Mouse (Mus musculus) midbrain, embryonic 12.5 days (tissue): ENCODE results near the gene Spen. TPM values are rescaled to one million over a fixed set of nuclear protein-coding genes. Genes with fewer than 3 reads are reported as not detected.
A peak's percentile ranks its signal among the peaks of the same experiment; 100 is the strongest.

Source experiments
- ATAC-seq: fragments of 200-750 bp; cut with Nextera tagmentation; 2 replicates; pipeline ENCODE4 v1.8.0; 2017; ENCODE audit warnings: low read depth, moderate TSS enrichment, moderate library complexity; ENCODE audit not compliant: low FRiP score
- H3K27ac ChIP-seq: fragments of 300-500 bp; sonication (generic); replicated peaks from 2 replicates; pipeline ENCODE4 v1.5.1; 2016; ENCODE audit warnings: mild to moderate bottlenecking
- H3K27me3 ChIP-seq: fragments of 300-500 bp; sonication (generic); 2 replicates; pipeline ENCODE4 v1.6.1; 2016; ENCODE audit warnings: mild to moderate bottlenecking
- H3K36me3 ChIP-seq: fragments of 300-500 bp; sonication (generic); 2 replicates; pipeline ENCODE4 v1.6.1; 2016
- H3K4me1 ChIP-seq: fragments of 300-500 bp; sonication (generic); 2 replicates; pipeline ENCODE4 v1.6.1; 2016
- H3K4me2 ChIP-seq: fragments of 300-500 bp; sonication (generic); replicated peaks from 2 replicates; pipeline ENCODE4 v1.6.1; 2016; ENCODE audit warnings: mild to moderate bottlenecking, moderate library complexity
- H3K4me3 ChIP-seq: fragments of 300-500 bp; sonication (generic); 2 replicates; pipeline ENCODE4 v1.5.1; 2016; ENCODE audit warnings: mild to moderate bottlenecking
- H3K9ac ChIP-seq: fragments of 300-500 bp; sonication (generic); replicated peaks from 2 replicates; pipeline ENCODE4 v1.6.1; 2016; ENCODE audit warnings: mild to moderate bottlenecking, moderate library complexity
- H3K9me3 ChIP-seq: fragments of 300-500 bp; sonication (generic); 2 replicates; pipeline ENCODE4 v1.6.1; 2016; ENCODE audit warnings: mild to moderate bottlenecking
- WGBS: fragments of 180-500 bp; shearing (Covaris S2); methylation state at CpG from one replicate; pipeline ENCODE4 v1.1.7; 2016; 5-methylcytosine and 5-hydroxymethylcytosine counted together
- polyA plus RNA-seq: library from polyadenylated mRNA; unstranded; fragments of >200 nt; fragmentation: Nextera tagmentation; extraction: Ambion mirVana; gene quantifications from 2 replicates; pipeline ENCODE4 v1.2.1, GENCODE M21; 2016

The Spen gene
- polyA plus RNA-seq, 1 experiment from 2014 or later = 22.2 TPM

DNA sequence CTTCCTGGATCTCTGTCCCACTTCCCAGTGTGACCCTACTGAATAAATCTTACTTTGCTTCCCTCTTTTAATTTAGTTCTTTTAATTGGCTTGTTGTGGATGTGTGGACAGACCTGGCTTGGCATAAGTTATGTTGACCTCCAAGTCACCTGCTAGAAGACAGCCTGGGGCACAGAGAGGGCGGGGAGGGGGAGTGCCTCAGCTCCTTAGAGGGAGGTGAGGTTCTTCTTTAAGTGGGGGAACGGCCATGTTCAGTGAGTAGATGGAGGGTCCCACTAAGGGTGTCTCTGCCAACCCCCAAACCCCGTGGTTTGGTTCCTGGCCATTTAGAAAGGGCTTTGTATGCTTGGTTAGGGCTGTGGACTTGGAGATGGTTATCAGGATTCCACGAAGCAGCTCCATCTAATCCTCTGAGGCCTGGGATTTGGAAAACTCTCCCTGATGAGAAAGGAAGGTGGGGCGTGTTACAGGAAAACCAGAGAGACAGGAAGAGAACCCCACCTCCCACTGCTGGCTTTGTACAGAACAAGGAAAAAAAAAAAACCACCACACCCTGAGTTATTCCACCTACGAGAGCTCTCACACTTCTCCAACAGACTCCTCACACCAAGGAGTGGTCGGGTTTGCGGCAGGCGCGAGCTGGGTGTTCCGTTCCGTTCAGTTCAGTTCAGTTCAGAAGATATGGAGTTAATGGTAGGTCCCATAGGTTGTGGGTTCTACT lies 99.2 kb downstream of the Spen start:
- Histone ChIP-seq H3K4me1 (peaks cover 5% of the 10 kb centered on the region), H3K4me2 (no peak overlapping the region), H3K4me3 (no peak overlapping the region), H3K27me3 (no peaks in the 10 kb centered on the region), H3K27ac (no peak overlapping the region), H3K9ac (no peak overlapping the region), H3K36me3 (no peaks in the 10 kb centered on the region), H3K9me3 (no peaks in the 10 kb centered on the region)
- ATAC-seq = no peak
- 85% methylated on average over 12 of the region's 12 CpGs for WGBS

DNA sequence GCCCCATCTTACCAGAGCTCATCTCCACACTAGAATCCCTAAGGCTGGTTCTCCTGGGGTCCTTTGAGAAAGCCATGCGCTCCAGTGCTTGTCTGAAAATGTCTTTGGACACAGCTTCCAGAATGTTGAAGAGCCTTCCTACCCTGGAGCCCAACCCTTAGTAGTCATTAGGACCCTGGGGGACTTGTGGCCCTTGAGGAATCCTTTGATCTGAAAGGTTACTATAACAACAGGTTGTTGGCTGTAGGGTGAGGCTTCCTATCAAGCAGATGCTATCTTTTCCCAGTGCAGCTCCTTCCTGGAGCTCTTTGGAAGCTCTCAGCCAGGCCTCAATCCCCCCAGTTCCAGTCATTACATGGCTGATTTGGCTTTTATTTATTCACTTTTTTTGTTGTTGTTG lies 102.4 kb downstream of the Spen start, which contains the start of gene Srarp:
TSS of gene Srarp (minus strand) at position 132 of the 400 bp plus-strand sequence.
- H3K36me3 ChIP-seq = no peaks in the 10 kb centered on the region
- no peaks in the 10 kb centered on the region for H3K27me3 ChIP-seq
- H3K4me2 ChIP-seq = no peak within 1 kb of the TSS
- no peak within 1 kb of the TSS for H3K9ac ChIP-seq
- 87% methylated on average over 1 of the region's 1 CpGs for WGBS
- no peaks in the 10 kb centered on the region for H3K4me1 ChIP-seq
- ATAC-seq = no peak
- no peak within 1 kb of the TSS for H3K27ac ChIP-seq
- H3K4me3 ChIP-seq = no peak within 1 kb of the TSS
- no peaks in the 10 kb centered on the region for H3K9me3 ChIP-seq

DNA sequence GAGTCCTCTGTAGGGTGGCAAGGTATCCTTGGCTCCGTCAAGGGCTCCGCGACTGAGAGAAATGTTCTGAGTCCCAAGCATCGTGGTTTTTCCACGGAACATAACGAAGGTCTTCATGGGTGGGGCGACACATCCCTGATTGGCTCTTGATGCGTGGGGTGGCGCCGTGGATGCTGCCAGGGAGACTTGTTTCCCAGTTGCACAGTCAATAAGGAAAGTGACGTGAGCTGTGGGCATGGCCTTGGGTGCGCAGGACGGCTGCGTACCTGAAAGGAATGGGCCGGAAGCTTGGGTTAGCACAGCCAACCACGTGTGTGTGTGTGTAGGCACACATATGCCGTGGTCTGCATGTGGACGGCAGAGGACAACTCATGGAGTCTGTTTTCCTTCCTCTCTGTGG lies 105.2 kb downstream of the Spen start:
- H3K4me3 ChIP-seq = no peak overlapping the region
- H3K9ac ChIP-seq = no peak overlapping the region
- H3K4me1 ChIP-seq = no peaks in the 10 kb centered on the region
- ATAC-seq = no peak
- WGBS = 85% methylated on average over 18 of the region's 18 CpGs
- no peak overlapping the region for H3K27ac ChIP-seq
- H3K36me3 ChIP-seq = no peaks in the 10 kb centered on the region
- H3K9me3 ChIP-seq = no peaks in the 10 kb centered on the region
- peaks cover 7% of the 10 kb centered on the region; the same call in 1 of the 2 replicates for H3K27me3 ChIP-seq
- no peak overlapping the region for H3K4me2 ChIP-seq

DNA sequence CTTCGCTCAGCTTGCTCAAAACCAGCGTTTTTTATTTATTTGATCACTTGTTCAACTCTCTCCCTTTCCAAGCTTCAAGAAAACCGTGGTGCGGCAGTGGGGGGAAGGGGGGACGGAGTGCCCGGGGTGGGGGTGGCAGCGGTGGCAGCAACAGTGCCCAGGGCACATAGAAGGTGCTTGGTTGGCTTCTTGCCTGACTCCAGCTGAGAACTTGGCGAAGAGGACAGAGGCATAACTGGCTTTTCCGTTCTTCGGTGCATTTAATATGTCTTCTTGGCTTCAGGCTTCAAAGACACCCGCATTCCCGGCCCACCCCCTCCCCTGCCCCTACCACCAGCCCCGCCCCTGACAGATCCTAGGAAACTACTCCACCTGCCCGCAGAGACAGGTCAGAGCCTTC lies 105.7 kb downstream of the Spen start:
- Histone ChIP-seq H3K4me2 (no peak overlapping the region), H3K9ac (no peak overlapping the region), H3K36me3 (no peaks in the 10 kb centered on the region), H3K4me1 (no peaks in the 10 kb centered on the region), H3K27ac (no peak overlapping the region), H3K9me3 (no peaks in the 10 kb centered on the region), H3K27me3 (peaks cover 12% of the 10 kb centered on the region; the same call in 1 of the 2 replicates), H3K4me3 (no peak overlapping the region)
- ATAC-seq = no peak
- 78% methylated on average over 14 of the region's 14 CpGs for WGBS

DNA sequence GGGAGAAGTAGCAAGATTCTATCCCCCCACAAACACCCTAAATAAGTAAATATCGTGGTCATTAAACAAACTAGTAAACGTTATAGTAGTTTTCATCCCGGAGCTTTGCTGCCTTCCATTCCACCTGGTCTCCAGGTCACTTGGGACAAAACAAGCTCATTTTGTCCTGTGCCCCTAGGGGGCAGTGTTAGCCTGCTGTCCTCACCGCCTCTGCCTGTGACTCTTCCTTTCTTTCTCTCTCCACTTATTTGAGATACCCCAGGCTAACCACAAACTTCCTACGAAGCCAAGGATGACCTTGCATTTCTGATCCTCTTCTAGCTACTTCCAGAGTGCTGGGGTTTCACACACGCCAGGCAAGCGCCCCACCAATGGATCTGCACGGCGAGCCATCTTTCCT lies 107.4 kb downstream of the Spen start:
- Histone ChIP-seq H3K27me3 (peaks cover 23% of the 10 kb centered on the region), H3K4me1 (peaks cover 2% of the 10 kb centered on the region), H3K27ac (no peak overlapping the region), H3K9ac (no peak overlapping the region), H3K36me3 (no peaks in the 10 kb centered on the region), H3K4me3 (no peak overlapping the region), H3K9me3 (no peaks in the 10 kb centered on the region), H3K4me2 (no peak overlapping the region)
- WGBS = 47% methylated on average over 9 of the region's 9 CpGs
- no peak for ATAC-seq

DNA sequence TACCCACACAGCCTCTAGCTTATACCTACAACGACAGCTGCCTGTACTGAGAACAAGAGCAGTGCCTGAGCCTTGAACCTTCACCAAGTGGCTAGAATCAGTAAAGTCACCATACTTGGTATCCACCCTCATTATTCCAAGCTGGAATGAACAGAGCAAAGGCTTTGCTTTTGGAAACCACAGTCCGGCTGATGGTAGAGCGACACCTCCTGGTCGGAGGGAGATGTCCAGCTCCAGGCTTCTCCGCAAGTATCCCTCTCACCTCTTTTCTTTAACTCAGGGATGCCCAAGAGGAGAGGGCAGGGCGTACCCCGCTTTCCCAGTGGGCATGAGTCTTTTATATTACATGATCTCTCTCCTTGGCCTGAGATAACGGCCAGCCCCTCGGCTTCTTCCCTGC lies 108.5 kb downstream of the Spen start:
- Histone ChIP-seq H3K27me3 (peaks cover 34% of the 10 kb centered on the region), H3K4me3 (no peak overlapping the region)
- 53% methylated on average over 9 of the region's 9 CpGs for WGBS

DNA sequence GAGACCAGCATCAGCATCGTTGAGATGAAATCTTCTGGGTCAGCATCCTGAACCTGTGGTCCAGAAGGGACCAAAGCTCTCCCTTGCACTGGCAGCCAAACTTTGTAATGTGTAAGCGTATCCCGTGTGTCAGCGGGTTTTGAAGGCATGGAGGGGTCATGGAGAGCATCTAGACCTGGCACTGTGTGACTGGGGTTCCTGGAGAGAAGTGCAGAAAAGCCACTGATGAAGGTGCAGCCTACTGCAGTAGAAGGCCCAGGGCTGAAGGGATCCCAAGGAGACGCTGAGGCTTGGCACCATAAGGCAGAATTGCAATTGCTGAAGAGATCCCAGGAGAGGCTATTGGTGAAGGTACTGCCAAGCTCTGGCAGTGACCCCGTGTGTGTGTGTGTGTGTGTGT lies 109.0 kb downstream of the Spen start:
- H3K4me2 ChIP-seq = no peak overlapping the region
- H3K4me3 ChIP-seq = no peak overlapping the region
- ATAC-seq = no peak
- WGBS = 83% methylated on average over 6 of the region's 6 CpGs
- H3K27me3 ChIP-seq = peaks cover 38% of the 10 kb centered on the region
- peaks cover 8% of the 10 kb centered on the region for H3K4me1 ChIP-seq
- H3K36me3 ChIP-seq = no peaks in the 10 kb centered on the region
- no peak overlapping the region for H3K27ac ChIP-seq
- no peak overlapping the region for H3K9ac ChIP-seq
- no peaks in the 10 kb centered on the region for H3K9me3 ChIP-seq

More for the DNA sequence above, 108.5 kb downstream of the Spen start:
- Histone ChIP-seq H3K27ac (no peak overlapping the region), H3K36me3 (no peaks in the 10 kb centered on the region), H3K4me1 (peaks cover 8% of the 10 kb centered on the region), H3K9ac (no peak overlapping the region), H3K4me2 (no peak overlapping the region), H3K9me3 (no peaks in the 10 kb centered on the region)
- ATAC-seq = no peak

DNA sequence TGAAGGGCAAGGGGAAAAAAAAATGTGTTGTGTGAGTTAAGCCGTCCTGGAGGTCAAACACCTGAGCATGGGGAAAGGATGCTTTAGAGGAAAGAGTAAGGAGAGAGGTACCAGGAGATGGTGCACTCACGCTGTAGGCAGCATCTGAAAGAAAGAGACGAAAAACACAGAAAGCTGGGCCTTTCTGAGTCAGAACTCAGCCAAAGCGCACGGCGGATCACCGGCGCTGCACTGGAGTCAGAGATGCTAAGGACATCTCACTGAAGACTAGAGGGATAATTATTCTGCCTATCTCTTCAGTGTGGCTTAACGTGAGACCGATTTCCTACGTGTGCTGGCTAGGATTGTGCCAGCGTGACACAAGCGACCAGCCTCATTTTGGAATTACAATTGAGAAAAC lies 110.5 kb downstream of the Spen start:
- H3K27me3 ChIP-seq = peaks cover 48% of the 10 kb centered on the region
- H3K27ac ChIP-seq = no peak overlapping the region
- no peak for ATAC-seq
- H3K4me1 ChIP-seq = peaks cover 8% of the 10 kb centered on the region
- no peaks in the 10 kb centered on the region for H3K36me3 ChIP-seq
- no peaks in the 10 kb centered on the region for H3K9me3 ChIP-seq
- no peak overlapping the region for H3K4me3 ChIP-seq
- H3K9ac ChIP-seq = no peak overlapping the region
- WGBS = 87% methylated on average over 13 of the region's 13 CpGs
- no peak overlapping the region for H3K4me2 ChIP-seq

DNA sequence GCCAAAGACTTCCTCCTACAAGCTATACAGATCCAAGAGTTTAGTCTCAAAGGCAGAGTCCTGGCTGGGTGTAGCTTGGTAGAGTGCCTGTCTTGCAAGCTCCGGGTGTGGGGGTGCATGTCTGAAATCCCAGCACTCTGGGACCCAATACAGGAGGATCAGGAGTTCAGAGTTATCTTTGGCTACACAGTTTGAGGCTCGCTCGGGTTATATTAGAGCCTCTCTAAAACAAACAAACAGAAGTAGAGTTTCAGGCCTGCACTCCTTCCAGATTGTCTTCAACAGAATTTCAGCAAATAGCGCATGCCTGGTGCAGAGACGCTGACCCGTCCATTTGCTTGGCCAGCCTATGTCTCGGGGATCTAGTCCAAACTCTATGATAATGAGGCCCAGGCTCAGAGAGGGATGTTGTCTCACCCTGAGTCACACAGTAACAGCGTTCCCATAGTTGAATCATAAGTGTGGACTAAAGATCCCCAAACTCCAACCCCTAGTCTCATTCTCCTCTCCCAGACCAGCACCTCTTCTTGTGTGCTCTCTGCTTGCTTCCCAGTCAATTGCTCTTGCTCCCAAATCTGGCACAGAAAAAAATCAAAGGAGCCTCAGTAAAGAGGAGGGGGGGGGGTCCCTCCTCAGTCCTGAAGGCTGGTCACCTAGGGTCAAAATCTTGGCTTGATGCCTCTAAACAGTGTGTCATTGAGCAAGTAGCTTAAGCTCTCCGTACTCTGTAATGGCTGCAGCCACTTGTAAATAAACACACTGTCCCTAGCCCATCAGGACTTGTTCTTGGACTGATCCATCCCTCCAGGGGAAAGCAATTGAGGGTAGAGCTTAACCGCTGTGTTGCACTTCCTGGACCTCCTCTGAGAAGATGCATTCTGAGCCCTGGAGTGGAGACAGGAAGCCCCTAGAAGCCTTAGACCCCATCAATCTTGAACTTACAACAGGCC lies 111.3 kb downstream of the Spen start:
- no peak overlapping the region for H3K4me2 ChIP-seq
- H3K9me3 ChIP-seq = no peaks in the 10 kb centered on the region
- no peaks in the 10 kb centered on the region for H3K36me3 ChIP-seq
- WGBS = 83% methylated on average over 10 of the region's 10 CpGs
- H3K27ac ChIP-seq = no peak overlapping the region
- H3K9ac ChIP-seq = no peak overlapping the region
- no peak overlapping the region for H3K4me3 ChIP-seq
- peaks cover 52% of the 10 kb centered on the region for H3K27me3 ChIP-seq
- peaks cover 8% of the 10 kb centered on the region for H3K4me1 ChIP-seq
- no peak for ATAC-seq

DNA sequence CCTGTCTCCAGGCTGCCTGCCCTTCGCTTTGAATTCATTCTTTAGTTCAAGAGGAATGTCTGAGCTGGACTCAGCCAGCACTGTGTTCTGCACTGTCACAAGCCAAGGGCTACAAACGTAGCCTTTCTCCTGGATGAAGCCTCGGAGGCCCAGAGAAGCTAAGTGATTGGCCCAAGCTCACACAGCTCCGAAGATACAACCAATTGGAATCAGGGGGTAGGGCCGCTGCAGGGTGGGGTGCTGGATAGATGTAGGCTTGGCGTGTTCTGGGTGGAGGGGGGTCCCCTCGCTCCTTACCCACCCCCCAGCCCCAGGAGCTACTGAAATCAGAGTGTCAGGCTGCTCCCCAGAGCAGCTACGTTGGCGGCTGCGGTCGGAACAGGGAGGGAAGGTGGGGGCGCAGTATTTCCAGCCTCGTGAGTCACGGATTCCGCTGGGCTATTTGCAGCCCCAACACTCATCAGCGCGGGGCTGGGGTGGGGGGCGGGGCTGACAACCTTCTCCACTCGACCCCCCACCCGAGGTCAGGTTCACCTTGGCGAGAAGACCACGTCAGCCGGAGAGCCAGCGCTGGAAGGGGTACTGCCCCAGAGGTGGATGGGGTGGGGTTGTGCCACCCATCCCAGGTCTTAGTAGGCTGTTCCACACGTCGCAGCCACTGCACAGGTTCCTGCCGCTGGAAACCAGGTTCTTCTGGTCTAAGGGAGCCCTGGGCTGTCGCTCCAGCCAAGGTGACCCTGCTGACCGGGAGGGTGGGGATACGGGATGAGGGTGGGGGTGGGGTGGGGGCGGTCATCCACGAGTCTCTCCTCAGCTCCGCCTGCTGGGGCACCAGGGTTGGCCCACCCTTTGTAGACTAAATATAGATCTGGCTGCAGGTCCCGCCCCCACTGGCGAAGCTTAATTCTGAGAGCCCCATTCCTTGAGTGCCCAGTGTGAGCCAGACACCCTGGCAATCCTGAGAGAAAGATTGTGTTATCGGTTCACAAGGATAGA lies 112.6 kb downstream of the Spen start:
- Histone ChIP-seq H3K4me1 (peaks cover 8% of the 10 kb centered on the region), H3K4me3 (peak overlapping the region; percentile 39), H3K9ac (peak overlapping the region; percentile 46), H3K27ac (no peak overlapping the region), H3K27me3 (peaks cover 56% of the 10 kb centered on the region), H3K4me2 (peak overlapping the region; percentile 60), H3K9me3 (no peaks in the 10 kb centered on the region), H3K36me3 (no peaks in the 10 kb centered on the region)
- 6% methylated on average over 35 of the region's 36 CpGs for whole genome bisulfite sequencing
- ATAC-seq = peak; percentile 84

DNA sequence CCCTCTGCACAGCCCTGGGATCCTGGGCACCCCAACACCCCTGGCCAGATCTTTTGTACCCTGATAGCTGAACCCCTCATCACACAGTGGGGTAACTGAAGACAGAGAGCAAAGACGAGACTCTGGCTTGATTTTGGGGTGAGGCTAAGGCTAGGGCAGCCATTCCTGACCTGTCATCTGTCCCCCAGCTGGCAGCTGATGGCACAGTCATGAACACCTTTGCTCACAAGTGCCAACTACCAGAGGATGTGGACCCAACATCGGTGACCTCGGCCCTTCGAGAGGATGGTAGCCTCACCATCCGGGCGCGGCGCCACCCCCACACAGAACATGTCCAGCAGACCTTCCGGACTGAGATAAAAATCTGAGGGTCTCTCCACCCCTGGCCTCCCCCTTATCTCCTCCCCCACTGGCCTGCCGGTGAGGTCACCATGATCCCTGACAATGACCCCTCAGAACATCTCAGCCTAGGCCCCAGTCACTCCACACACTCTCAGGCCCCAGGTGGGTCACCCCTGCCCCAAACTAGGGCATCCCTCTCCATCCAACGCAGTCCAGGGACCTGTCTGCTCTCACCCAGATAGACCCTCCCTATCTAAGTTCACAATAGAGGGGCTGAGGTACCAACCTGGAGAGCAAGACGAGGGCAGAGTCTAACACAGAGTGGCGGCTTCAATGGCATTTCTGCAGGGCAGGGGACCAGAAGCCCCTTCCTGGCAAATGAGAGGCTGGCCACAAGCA lies 114.5 kb downstream of the Spen start:
- Histone ChIP-seq H3K4me2 (no peak overlapping the region), H3K36me3 (no peaks in the 10 kb centered on the region), H3K27ac (no peak overlapping the region), H3K4me3 (no peak overlapping the region), H3K4me1 (peaks cover 8% of the 10 kb centered on the region), H3K9me3 (no peaks in the 10 kb centered on the region), H3K9ac (no peak overlapping the region), H3K27me3 (peaks cover 51% of the 10 kb centered on the region)
- 89% methylated on average over 13 of the region's 13 CpGs for WGBS
- ATAC-seq = no peak
